Mouse (Mus musculus): Measurements from ENCODE around the gene Ugt1a6b.

- no peak for TF ChIP-seq GATA1 (IDR thresholded peaks at IDR 0.05; ENCODE audit: low read length)
- TF ChIP-seq TAL1 (IDR thresholded peaks at IDR 0.05; ENCODE audit: low read length), result no peak
Observed at GRCm38 (mm10) chr1:88229566-88229965, 126.5 kb downstream of the Ugt1a6b start.

Data from erythroblast, embryonic 14.5 days (primary cell).